Mouse (Mus musculus): ENCODE data around the gene Gm7173. TPM values are rescaled to one million over a fixed set of nuclear protein-coding genes. Genes with fewer than 3 reads are reported as not detected.

Gm7173 gene
- not detected in 2 replicates for total RNA-seq (2015)
- not detected in 2 replicates for total RNA-seq (2017)

- ATAC-seq (ENCODE audit: poor library complexity, severe bottlenecking), result no peak
Observed at GRCm38 (mm10) chrX:79516977-79517645, at the start of gene Gm7173. Gene Gm7173, minus strand, starts transcription at chrX:79517285.

- no peak for ATAC-seq (ENCODE audit: poor library complexity, severe bottlenecking)
Observed at GRCm38 (mm10) chrX:79517646-79518016, 546 bp upstream of the Gm7173 start.

GRCm38 (mm10) chrX:79316790-79317189 is 200.3 kb downstream of the Gm7173 start:
- no peak for ATAC-seq (ENCODE audit: poor library complexity, severe bottlenecking)

Other genes with a start within 250 kb of the Gm7173 start
- not detected in 2 replicates for gene Mageb16, start 154.2 kb upstream of the Gm7173 start, total RNA-seq (2015)
- not detected in 2 replicates for gene Mageb16, start 154.2 kb upstream of the Gm7173 start, total RNA-seq (2017)

Measured in megakaryocyte, adult 5-6 weeks (primary cell).